Mouse (Mus musculus): Measurements from ENCODE around the gene Gm11361. TPM values are rescaled to one million over a fixed set of nuclear protein-coding genes. Genes with fewer than 3 reads are reported as not detected.

Gene Gm11361
- polyA plus RNA-seq (2012; ENCODE audit: low replicate concordance): 10.2 and 374 TPM in 2 replicates

DNA sequence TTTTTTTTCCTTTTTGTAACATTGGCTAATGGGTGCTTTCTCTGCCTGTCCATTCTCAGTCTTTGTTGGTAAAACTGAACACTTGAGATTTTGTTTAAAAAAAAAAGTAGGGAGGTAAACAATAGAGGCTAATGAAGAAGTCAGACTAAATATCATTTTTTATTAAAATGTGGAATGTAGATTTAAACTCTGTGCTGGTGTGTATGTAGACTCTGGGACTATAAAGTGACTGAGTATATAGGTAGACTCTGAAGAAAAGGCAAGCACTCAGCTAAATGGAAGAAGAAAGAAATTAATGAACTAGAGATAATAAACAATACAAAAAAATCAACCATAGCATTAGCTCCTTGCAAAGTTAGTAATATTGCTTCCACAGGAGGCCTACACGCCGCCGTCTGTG is at the start of gene Gm11361:
Gene Gm11361 (plus strand): TSS at position 301 of the 400 bp plus-strand sequence.

Other genes starting within 250 kb of the Gm11361 start
- not detected in 2 replicates for gene Prl4a1, start 241.3 kb upstream of the Gm11361 start, polyA plus RNA-seq (2012; ENCODE audit: low replicate concordance)
- not detected in 2 replicates for gene Prl5a1, start 115.0 kb upstream of the Gm11361 start, polyA plus RNA-seq (2012; ENCODE audit: low replicate concordance)

Data from hematopoietic multipotent progenitor cell, adult 10-12 weeks (in vitro differentiated cells).